Mouse (Mus musculus) ES-Bruce4 (cell line): Measurements from ENCODE around the gene Kpnb1.

ENCODE experiments used
- CTCF ChIP-seq: IDR thresholded peaks from one replicate; pipeline ENCODE4 v1.8.1; 2011; ENCODE audit warnings: low read depth, low read length
- POLR2A ChIP-seq: IDR thresholded peaks from one replicate; pipeline ENCODE4 v1.8.1; 2011; ENCODE audit warnings: low read length; ENCODE audit not compliant: insufficient read depth

DNA sequence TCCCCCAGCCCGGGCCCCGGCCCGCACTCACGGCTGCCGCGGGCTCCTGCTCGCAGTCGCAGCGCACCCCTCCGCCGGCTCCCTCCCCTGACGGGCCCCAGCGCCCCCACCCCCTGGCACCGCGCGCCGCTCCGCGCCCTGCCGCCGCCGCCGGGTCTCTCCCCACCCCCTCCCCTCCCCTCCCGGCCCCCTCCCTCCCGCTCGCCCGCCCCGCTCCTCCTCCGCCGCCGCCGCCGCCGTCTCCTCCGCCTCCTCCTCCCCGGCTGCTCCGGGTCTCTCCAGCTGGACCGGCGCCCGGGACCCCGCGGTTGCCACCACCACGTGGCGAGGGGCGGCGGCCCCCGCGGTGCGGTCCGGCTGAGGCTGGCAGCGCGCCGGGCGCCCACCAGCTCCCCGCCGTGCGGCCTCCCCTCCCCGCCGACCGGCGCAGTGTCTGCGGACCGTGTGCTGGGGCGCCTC is 36.3 kb downstream of the Kpnb1 start, which contains the start of gene Tbkbp1:
- TF ChIP-seq CTCF (no peak), POLR2A (no peak)
